Mouse (Mus musculus) CH12.LX (cell line): ENCODE data around the gene Prkg2.

ENCODE experiments used
- EP300 ChIP-seq: IDR thresholded peaks from 2 replicates; pipeline ENCODE4 v1.6.1; 2011; ENCODE audit warnings: low read length, improper control_type of control experiment
- POLR2A ChIP-seq: IDR thresholded peaks from 2 replicates; pipeline ENCODE4 v1.6.1; 2011; ENCODE audit warnings: low read depth, mild to moderate bottlenecking, improper control_type of control experiment, low read length
- POLR2AphosphoS2 ChIP-seq: IDR thresholded peaks from 2 replicates; pipeline ENCODE4 v1.6.1; 2011; ENCODE audit warnings: low read depth, low read length, improper control_type of control experiment
- ZNF384 ChIP-seq: IDR thresholded peaks from 2 replicates; pipeline ENCODE4 v1.6.1; 2012; ENCODE audit warnings: low read depth, low read length, improper control_type of control experiment, inconsistent platforms

GRCm38 (mm10) chr5:98987634-98988033 is 49.5 kb downstream of the Prkg2 start:
- no peak for TF ChIP-seq POLR2A
- TF ChIP-seq ZNF384 = no peak
- TF ChIP-seq EP300 = no peak
- no peak for TF ChIP-seq POLR2AphosphoS2
